Mouse (Mus musculus) megakaryocyte, adult 5-6 weeks (primary cell): Measurements from ENCODE around the gene Cage1. TPM values are rescaled to one million over a fixed set of nuclear protein-coding genes. Genes with fewer than 3 reads are reported as not detected.

Experiments used
- ATAC-seq: 2 replicates; pipeline ENCODE4 v1.8.0; 2016; ENCODE audit warnings: mild to moderate bottlenecking, inconsistent platforms; ENCODE audit not compliant: poor library complexity, severe bottlenecking
- total RNA-seq, 2 experiments: library from RNA; stranded (forward) in 1 of 2; stranded (reverse) in 1 of 2; fragments of 153-499, 151-499 nt in 1 of 2; fragments of 221-1000, 200-1000 nt in 1 of 2; gene quantifications; 2 replicates each; pipeline versions ENCODE4 v1.2.3 to v1.2.4; 2015 to 2017

Cage1 gene
- total RNA-seq, 2 experiments from 2014 or later, result 0.36 to 0.73 TPM

DNA sequence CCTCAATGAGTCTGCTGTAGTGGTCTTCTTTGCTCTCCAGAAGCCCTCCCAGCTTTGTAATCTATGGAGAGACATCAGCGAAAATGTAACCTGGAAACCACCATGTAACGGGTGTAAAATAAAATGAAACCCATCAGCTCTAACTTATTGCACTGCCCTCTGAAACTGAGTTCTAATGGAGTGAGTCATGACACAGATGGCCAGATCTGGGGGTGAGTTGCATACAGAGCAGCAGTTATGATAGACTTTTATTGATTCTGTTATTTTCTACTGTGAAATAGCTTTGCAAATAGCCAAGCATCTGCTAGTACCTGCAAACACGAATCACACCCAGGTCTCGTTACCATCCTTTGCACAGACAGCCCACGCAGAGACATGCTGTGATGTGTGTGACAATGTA lies 24.4 kb downstream of the Cage1 start:
- ATAC-seq, result no peak

DNA sequence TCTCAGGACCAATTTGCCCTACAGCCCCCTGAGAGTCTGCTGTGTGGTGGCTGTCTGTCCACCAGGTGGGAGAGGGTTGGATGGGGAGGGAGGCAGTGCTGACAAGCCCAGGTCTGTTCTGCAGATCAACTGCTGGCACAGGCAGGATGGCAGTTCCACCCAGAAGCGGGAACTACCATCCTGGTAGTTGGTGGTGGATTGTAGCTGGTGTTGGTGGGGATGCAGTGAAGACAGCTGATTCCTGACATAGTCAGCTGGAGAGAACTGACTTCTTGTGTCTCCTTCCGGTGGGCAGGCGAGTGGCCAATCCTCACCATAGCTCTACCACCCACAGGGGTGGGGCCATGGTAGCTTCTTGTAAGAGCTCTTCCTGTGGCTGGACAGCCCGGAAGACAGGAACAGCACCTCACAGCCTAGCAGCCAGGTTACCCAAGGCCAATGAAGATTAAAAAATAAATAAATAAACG lies 26.4 kb downstream of the Cage1 start:
- peak; percentile 91 for ATAC-seq

DNA sequence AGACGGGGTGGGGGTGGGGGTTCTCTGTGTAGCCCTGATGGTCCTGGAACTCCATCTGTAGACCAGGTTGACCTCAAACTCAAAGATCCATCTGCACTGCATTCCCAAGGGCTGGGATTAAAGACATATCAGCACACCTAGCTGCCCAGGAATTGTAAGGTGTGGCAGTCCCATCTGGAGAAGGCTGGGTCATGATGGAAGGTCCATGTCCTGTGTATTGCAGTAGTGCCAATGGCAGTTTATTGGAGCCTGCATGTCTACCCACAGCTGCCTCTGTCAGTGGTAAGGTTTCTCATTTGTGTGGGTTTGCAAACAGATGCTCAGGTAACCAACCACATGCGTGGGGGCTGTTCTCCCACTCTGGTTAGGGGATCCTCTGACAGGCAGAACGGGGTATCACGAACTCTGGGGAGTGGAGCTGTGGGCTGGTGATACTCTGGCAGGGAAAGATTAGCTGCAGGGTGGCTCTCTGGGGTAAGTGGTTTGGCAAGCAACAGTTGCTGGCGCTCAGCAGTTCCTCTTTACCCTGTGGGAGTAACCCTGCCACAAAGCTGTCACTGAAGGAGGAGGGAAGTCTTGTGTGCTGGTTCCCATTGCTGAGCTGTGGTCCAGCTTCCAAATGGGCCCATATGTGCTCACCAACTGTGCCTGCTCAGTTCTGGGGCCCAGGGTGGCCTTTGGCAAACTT lies 27.0 kb downstream of the Cage1 start:
- ATAC-seq, result peak; percentile 96

DNA sequence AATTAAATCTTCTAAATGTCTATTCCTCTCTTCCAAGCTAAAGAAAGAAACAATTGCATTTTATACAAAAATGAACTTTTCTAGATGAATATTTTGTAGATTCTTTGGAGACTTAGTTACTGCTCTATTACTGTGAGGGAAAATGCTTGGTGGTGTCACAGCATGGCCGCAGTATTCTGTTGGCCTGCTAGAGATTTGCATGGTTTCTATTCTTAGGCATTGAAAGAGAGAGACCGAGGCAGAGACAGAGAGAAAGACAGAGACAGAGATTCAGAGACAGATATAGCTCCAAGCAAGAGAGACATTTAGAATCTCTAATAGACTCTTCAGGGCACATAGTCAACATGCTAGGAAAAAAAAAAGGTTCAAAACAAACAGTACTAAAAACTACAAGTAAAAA lies 28.9 kb downstream of the Cage1 start:
- ATAC-seq, result no peak

DNA sequence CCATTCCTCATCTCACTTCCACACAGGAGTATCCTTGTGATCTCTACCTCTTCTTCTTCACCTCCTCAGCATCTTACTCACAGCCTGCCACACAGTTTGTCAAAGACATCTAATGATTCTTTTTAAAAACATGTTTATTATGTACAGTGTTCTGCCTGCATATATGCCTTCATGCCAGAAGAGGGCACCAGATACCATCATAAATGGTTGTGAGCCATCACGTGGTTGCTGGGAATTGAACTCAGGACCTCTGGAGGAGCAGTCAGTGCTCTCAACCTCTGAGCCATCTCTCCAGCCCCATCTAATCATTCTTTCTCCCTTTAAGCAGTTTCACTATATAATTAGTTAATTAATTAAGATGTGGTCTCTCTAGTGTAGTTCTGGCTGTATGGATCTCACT lies 34.4 kb downstream of the Cage1 start:
- ATAC-seq, result no peak

DNA sequence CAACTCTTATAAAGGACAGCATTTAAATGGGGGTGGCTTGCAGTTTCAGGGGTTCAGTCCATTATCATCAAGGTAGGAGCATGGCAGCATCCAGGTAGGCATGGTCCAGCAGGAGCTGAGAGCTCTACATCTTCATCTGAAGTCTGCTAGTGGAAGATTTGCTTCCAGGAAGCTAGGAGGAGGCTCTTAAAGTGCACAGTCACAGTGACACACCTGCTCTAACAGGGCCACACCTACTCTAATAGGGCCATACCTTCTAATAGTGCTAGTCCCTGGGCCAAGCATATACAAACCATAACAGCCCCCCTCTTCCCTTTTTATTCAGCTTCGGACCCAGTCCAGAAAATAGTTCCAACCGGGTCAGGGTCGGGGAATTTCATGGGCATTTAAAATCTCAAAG lies 37.2 kb downstream of the Cage1 start:
- ATAC-seq, result no peak

DNA sequence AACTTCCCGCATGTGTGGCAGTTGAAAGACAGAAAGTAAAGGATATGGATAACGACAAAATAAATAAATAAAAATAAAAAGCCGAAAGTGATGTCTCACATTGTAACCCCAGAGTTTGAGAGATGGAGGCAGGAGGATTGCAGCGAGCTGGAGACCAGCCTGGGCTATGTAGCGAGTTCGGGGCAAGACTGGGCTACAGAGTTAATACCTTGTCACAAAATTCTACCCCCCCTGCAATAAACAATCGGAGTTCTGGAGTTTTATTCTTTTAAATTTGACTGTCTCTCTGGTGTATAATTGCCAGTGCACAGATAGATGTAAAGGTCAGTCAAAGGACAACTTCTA lies 42.5 kb downstream of the Cage1 start:
- no peak for ATAC-seq

DNA sequence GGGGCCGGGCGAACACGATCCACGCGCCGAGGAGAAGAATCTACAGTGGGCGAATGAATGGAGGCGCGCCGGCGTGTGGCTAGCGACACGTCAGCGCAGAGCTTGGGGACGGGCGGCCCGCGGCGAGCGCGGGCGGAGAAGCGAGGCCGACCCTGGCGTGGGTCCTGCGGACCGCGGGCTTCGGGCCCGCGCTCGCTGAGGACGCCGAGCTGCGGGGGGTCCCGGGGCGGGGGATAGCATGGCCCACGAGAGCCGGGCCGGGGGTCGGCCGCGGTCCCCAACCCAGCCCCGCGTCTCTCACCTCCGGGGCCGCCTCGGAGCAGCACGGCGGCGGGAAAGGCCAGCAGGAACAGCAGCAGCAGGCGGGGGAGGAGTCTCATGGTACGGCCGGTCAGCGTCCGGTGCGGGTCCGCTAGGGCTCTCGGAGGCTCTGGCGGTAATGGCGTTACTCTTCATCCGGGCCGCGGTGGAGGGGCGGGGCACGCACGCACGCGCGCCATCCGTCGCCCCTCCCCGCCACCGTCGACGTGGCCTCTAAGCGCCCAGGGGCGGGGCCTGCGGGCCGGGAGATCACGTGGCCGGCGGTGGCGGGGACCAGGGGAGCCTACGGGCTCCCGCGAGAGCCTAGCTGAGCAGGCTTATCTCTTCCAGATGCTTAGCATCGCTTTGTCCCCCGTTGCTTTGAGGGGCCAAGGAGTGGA lies 43.0 kb downstream of the Cage1 start, which contains the start of gene Ssr1:
Gene Ssr1, minus strand, starts transcription at position 514 of the 701 bp plus-strand sequence.
- ATAC-seq, result peak; percentile 99

DNA sequence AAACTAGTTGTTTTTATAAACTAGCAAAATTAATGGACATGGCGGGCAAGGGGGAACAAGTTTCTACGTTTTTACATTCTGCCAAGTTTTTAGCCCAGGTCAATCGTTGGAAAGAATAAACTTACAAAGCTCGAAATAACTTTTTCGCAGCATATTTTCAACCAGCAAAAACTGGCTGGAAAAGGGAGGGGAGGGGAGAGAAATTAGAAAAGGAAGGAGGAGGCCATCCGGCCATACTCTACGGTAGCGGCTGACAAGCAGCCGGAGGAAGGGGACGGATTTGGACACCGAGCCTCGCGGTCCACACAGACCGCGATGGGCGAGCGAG lies 43.5 kb downstream of the Cage1 start:
- ATAC-seq, result no peak

DNA sequence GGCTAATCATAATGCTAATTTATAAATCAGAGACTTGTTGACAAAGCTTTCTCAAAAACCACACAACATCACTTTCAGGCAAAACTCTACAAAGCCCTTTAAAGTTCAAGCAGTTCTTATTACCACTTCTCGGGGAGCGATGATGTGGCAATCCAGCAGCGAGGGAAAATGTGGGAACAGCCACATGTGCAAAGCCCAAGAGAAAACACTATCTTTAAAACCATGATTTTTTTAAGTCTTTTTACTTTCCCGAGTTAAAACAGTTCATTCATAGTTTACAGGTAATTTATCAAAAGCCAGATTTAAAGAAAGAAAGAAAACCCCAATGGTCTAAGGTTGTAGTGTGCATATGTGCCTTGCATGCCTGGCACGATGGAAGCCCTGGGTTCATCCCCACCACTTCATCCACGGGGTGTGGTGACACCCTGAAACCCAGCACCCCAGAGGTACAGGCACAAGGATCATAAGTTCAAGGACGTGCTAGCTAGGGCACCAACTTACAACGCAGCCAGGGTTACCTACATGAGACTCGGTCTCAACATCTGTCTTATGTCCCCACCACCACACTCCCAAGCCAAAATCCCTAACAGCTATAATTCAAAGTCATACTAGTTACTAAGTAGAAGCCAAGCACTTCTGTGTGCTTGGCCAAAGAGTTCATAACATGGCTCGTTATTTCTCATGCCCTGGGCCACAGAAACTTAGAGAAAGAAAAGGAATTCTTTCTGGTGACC lies 44.1 kb downstream of the Cage1 start:
- ATAC-seq, result no peak

DNA sequence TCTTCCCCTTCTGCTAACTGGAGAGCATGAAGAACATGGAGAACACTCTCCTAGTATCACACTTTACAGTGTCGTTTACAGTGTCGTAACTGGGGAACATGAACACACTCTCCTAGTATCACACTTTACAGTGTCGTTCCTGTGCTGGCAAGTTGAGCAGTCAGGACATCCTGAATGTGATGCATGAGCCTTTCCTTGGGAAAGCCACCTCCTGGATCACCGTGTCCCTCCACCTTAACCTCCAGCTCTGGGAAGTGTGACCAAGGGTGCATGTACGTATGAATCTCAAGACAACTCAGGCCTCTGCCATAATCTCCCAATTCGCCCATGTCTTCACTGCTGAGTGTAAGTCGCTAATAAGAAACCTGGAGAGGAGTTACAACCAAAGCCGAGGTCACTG lies 47.2 kb downstream of the Cage1 start:
- no peak for ATAC-seq

DNA sequence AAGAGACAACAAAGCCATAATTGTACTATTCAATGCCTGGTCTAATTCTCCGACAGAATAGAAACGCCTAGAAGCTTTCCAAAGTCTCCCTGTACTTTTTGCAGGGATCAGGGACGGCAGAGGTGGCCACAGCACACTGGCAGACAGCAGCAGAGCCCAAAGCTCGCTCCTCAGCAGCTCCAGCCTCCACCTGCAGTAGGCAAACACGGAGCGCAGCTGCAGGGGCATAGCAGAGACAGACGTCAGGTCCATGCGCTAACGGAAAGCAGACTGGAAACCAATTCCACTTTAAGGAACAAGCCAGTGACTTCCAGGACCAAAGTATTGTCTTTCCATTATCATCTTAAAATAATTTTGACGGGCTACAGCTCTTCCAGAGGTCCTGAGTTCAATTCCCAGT lies 50.7 kb downstream of the Cage1 start:
- ATAC-seq, result no peak

DNA sequence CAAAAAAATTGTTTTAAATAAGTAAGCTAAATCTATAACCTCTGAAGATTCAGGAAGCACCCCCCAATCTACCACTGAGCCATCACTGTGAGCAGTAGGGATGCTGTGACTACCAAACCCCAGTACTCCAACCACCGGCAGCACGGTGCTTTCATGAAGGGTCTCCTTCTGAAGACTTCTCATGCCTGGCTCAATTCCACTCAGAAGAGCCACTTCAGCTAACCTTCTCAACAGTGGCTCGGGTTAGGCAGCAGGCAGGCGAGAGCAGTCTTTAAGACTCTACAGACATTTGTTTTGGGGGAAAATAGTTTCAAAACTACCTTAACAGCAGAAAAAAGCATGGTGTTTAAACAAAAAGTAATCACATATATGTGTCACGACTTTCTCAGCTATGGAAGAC lies 55.8 kb downstream of the Cage1 start:
- no peak for ATAC-seq

DNA sequence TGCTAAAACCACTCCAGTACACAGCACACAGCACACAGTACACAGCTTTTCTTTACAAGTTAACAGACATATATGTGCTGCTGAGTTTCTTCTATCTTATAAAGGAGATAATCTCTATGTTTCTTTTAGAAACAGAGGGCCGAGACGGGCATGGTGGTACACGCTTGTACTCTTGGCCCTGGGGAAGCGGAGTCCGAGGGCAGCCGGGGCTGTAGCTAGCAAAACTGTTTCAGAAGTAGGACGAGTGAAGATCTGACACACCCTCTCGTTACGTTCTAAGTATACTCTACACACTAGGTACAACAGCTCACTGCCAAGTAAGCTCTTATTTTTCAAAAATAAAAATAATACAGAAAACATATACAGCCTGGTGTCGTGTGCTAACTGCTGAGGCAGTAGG lies 56.5 kb downstream of the Cage1 start:
- ATAC-seq, result no peak

DNA sequence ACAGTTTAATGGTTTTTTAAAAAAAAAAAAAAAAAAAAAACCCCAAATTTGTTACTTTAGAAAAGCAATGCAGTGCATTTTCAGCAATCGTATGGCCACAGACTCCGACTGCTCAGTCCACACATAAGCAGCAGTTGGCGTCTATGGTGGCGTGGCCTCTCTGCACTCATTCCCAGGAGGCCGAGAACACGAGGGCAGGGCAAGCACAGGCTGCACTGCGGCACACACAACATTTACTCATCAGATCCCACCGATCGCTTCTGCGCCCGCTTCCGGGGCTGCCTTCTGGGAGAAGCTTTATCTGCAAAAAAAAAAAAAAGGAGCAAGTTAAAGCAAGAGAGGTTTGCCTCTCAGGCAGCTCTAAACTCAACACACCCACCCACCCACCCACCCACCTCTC lies 57.4 kb downstream of the Cage1 start:
- ATAC-seq, result no peak

DNA sequence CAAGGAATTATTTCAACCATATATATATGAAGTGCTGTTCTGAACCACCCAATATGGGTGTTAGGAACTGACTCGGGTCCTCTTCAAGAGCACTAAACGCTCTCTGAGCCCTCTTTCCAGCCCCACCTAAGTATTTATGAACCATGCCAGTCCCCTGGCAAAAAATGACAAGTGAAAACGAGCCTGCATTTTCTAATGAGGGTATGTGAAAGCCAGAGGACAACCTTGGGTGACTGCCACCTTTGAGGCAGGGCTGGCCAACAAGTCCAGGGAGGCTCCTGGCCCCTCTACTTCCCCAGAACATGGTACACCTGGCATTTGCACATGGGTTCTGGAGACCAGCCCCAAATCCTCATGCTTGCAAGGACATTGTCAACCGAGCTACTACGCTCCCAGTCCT lies 62.1 kb downstream of the Cage1 start:
- ATAC-seq, result no peak

DNA sequence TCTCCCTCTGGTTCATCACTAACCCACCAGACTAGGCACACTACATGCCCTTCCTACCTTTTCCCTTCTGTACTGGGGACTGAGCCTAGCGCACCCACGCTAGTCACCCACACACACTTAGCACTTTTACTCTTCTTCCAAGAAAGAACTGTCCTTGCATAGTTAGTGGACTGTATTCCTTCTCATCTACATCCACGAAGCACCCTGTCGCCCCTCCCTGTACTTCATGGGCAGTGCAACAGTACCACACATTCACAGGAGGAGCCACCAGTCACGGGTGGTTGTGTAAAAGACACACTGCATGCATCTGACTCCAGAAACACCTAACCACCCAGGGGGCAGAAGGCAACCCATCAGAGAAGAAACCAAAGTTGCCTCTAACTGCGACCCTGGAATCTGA lies 62.8 kb downstream of the Cage1 start:
- ATAC-seq, result no peak

DNA sequence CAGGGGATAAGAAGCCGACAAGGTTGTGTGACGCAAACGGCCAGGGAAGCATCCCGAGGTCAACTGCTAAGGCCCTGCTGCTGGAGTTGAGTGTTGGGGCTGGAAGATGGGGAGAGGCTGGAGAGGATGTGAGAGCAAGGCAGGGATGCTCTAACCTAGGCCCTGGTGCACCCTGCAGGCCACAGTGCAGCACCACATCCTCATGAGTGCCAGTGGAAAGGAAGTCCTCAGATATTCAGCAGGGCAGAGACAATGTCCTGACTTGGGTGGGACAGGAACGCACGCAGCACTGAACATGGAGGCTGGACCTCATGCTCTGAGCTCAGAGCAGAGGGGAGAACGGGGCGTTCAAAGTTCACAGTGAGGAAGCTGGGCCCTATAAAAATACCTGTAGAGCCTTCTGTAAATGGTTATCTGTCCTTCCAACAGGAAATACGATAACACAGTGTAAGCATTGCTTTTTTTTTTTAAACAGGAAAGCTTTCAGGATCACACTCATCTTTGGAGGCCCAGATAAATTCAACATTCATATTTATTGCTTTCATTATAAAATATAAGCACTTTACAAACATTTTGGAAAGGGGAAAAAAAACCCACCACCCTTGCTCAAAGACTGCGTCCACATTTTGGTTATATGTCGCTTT lies 65.9 kb downstream of the Cage1 start:
- ATAC-seq, result no peak

DNA sequence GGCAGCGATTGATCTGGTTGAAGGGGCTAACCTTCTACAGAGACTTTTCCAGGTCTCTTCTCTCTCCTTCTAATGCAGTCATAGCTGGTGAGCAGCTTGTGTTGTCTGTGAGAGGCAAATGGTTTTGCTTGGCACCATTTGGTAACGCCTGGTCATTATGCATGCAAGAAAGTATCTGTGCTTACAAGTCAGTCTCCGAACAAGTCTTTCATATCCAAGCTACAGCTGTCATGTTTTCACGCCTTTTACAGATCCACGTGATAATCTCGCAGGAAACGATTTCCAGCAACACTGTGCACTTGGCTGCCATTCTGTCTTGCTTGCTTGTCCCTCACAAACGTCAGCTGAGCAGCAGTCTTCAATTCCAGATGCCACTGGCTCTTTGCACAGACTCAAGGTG lies 66.9 kb downstream of the Cage1 start:
- ATAC-seq, result no peak

DNA sequence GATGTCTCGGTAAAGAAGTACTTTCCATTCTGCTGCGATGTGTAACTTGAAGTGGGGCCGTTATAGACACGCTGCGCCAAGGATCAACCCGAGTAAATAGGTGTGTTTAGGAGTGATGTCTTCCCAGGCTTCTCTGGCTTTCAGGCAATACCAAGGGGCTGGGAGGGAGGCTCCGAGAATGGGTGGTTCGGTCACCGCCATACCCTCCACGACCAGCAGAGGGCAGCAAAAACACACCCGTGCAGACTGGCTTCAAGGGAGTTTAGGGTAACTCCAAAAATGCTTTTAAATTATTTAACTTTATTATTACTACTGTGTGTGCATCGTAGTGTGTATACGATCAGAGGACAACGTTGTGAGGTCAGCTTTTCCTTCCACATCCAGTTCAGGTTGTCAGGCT lies 67.5 kb downstream of the Cage1 start:
- ATAC-seq, result peak; percentile 89

DNA sequence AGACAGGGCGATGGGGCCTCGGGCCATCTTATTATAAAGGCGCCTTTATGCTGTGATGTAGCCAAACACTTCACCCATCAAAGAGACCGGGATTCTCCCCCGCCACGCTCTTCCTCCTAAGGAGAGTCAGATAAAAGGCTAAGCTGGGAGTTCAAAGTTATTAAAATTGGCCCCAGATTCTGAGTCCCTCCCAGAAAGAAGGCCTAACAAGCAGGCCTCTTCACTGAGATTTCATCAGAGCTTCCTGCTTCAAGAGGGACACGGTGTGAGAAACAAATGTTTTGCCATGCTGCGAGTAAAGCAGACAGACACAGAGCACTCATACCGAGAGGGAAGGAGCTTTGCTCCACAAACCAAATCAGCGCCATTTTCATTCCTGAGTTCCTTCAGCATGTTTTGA lies 69.3 kb downstream of the Cage1 start:
- no peak for ATAC-seq

DNA sequence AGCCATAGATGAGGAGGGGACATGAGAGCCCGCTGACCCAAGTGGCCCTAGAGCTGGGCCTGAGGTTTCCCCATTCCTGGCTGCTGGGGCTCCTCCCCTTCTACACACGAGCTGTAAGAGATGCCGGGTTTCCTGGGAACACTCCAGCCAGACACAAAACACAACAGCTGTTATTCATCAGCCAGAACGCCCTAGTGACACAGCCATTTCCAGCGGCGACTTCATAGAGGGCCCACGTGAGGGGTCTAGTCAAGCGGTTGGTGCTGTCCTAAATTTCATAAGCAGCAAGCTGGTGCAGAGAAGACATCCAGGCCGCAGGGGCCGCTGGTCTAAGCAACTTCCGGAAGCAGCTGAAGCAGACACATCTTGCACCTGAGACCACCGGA lies 69.8 kb downstream of the Cage1 start:
- ATAC-seq, result no peak
